Mouse (Mus musculus) kidney, adult 9 months (tissue): ENCODE measurements around the gene Vmn2r76.
A peak's percentile ranks its signal among the peaks of the same experiment; 100 is the strongest.
"Not testable (repeated sequence)": the region's sequence is repeated elsewhere in the genome, so short reads cannot be mapped to it uniquely, and the experiment has no call there.

Experiments used
- DNase-seq: peaks from one replicate; pipeline ENCODE4 v3.0.0; 2022

Vmn2r76 gene

GRCm38 (mm10) chr7:86246208-86246607 lies at the start of gene Vmn2r76:
TSS of gene Vmn2r76 (minus strand) at chr7:86246308.
- DNase-seq: no peak

- DNase-seq: no peak
These were observed 31.0 kb upstream of the Vmn2r76 start, which contains the start of gene Olfr310 for GRCm38 (mm10) chr7:86277072-86277471. TSS of gene Olfr310 (minus strand) at chr7:86277172.

GRCm38 (mm10) chr7:86211345-86211744 lies 34.8 kb downstream of the Vmn2r76 start:
- DNase-seq: peak; percentile 22

- DNase-seq: not testable (repeated sequence)
These were observed 74.4 kb downstream of the Vmn2r76 start, which contains the start of gene Vmn2r75 for GRCm38 (mm10) chr7:86171678-86172077. TSS of gene Vmn2r75 (minus strand) at chr7:86171778.
